Mouse (Mus musculus): ENCODE results near the gene Marcks.

GRCm38 (mm10) chr10:37093306-37093705, 45.4 kb downstream of the Marcks start:
- TF ChIP-seq CTCF (IDR thresholded peaks at IDR 0.05; ENCODE audit: low read depth, low read length) (no peak), POLR2AphosphoS5 (IDR thresholded peaks at IDR 0.05; ENCODE audit: insufficient replicate concordance, low read depth, low read length) (no peak), TAL1 (conservative IDR thresholded peaks at IDR 0.05; ENCODE audit: low read depth, low read length) (no peak)

All from G1E (cell line).